Mouse (Mus musculus) kidney, adult 2 months (tissue): ENCODE data around the gene Gm40193. TPM values are rescaled to one million over a fixed set of nuclear protein-coding genes. Genes with fewer than 3 reads are reported as not detected.
"Not testable (repeated sequence)": the region's sequence is repeated elsewhere in the genome, so short reads cannot be mapped to it uniquely, and the experiment has no call there.

Source experiments
- DNase-seq: peaks from one replicate; pipeline ENCODE4 v3.0.0; 2021
- H3K27ac ChIP-seq: fragments of 200-500 bp; 2 replicates; pipeline ENCODE4 v1.5.1; 2012; ENCODE audit warnings: low read depth, low read length, control low read depth, inconsistent platforms; ENCODE audit not compliant: insufficient read depth
- H3K27me3 ChIP-seq: fragments of 200-500 bp; replicated peaks from 2 replicates; pipeline ENCODE4 v1.6.1; 2012; ENCODE audit warnings: mild to moderate bottlenecking, moderate library complexity, low read length, inconsistent platforms; ENCODE audit not compliant: control insufficient read depth, insufficient read depth
- H3K36me3 ChIP-seq: fragments of 200-500 bp; 2 replicates; pipeline ENCODE4 v1.6.1; 2012; ENCODE audit warnings: mild to moderate bottlenecking, moderate library complexity, low read length, inconsistent platforms; ENCODE audit not compliant: control insufficient read depth, insufficient read depth
- H3K4me1 ChIP-seq: fragments of 200-500 bp; 2 replicates; pipeline ENCODE4 v1.6.1; 2011; ENCODE audit warnings: low read length; ENCODE audit not compliant: control insufficient read depth, insufficient read depth
- H3K4me3 ChIP-seq: fragments of 200-500 bp; 2 replicates; pipeline ENCODE4 v1.5.1; 2011; ENCODE audit warnings: mild to moderate bottlenecking, low read depth, low read length, control low read depth; ENCODE audit not compliant: insufficient read depth
- CTCF ChIP-seq: fragments of 200-500 bp; conservative IDR thresholded peaks from 2 replicates; pipeline ENCODE4 v1.5.1; 2011; ENCODE audit warnings: low read depth, mild to moderate bottlenecking, control low read depth, low read length, moderate library complexity, mixed read lengths; ENCODE audit not compliant: insufficient read depth, insufficient read length
- POLR2A ChIP-seq: fragments of 200-500 bp; IDR thresholded peaks from one replicate; pipeline ENCODE4 v1.6.1; 2011; ENCODE audit warnings: low read depth, low read length, control low read depth
- WGBS: fragments of 180-500 bp; shearing (Covaris S2); methylation state at CpG from one replicate; pipeline ENCODE4 v1.1.7; 2018; 5-methylcytosine and 5-hydroxymethylcytosine counted together
- polyA plus RNA-seq: library from polyadenylated mRNA; depleted of rRNA; stranded (reverse); fragments of >200 nt; gene quantifications from 2 replicates; pipeline ENCODE4 v1.2.3, GENCODE M21; 2012

Gm40193 gene
- polyA plus RNA-seq, 1 experiment, result not detected

GRCm38 (mm10) chr11:70540928-70541327 is 8.2 kb upstream of the Gm40193 start:
- Histone ChIP-seq H3K27ac (no peak overlapping the region), H3K4me1 (no peaks in the 10 kb centered on the region), H3K4me3 (peak overlapping the region; percentile 49; the same call in 1 of the 2 replicates), H3K36me3 (no peaks in the 10 kb centered on the region), H3K27me3 (no peaks in the 10 kb centered on the region)
- no peak for DNase-seq
- WGBS, result 93% methylated on average over 7 of the region's 7 CpGs
- TF ChIP-seq CTCF, result no peak
- TF ChIP-seq POLR2A, result no peak

GRCm38 (mm10) chr11:70539877-70540587 is 7.3 kb upstream of the Gm40193 start, which contains the start of gene Pld2:
Pld2 (plus strand) TSS chr11:70540064.
- Histone ChIP-seq H3K4me3 (peak within 1 kb of the TSS; percentile 49), H3K4me1 (no peaks in the 10 kb centered on the region), H3K27me3 (no peaks in the 10 kb centered on the region), H3K36me3 (no peaks in the 10 kb centered on the region), H3K27ac (no peak within 1 kb of the TSS)
- DNase-seq, result peak; percentile 95
- TF ChIP-seq CTCF (peak; percentile 72), POLR2A (no peak)
- 1% methylated on average over 64 of the region's 65 CpGs for WGBS

- peak overlapping the region; percentile 49 for H3K4me3 ChIP-seq
- no peaks in the 10 kb centered on the region for H3K4me1 ChIP-seq
- TF ChIP-seq CTCF (no peak), POLR2A (no peak)
- H3K27me3 ChIP-seq, result no peaks in the 10 kb centered on the region
- H3K36me3 ChIP-seq, result no peaks in the 10 kb centered on the region
- 7% methylated on average over 9 of the region's 9 CpGs for WGBS
- DNase-seq, result no peak
- no peak overlapping the region for H3K27ac ChIP-seq
Measured at GRCm38 (mm10) chr11:70539423-70539822, 6.7 kb upstream of the Gm40193 start.

- not testable (repeated sequence) for H3K27me3 ChIP-seq, H3K27ac ChIP-seq, H3K36me3 ChIP-seq, H3K4me3 ChIP-seq, DNase-seq, H3K4me1 ChIP-seq
- 74% methylated on average over 2 of the region's 2 CpGs for WGBS
Measured at GRCm38 (mm10) chr11:70531065-70531464, 1.7 kb downstream of the Gm40193 start.

- no peak for TF ChIP-seq POLR2A
- TF ChIP-seq CTCF, result no peak
- no peaks in the 10 kb centered on the region for H3K27me3 ChIP-seq
- 83% methylated on average over 7 of the region's 7 CpGs for WGBS
- peaks cover 6% of the 10 kb centered on the region; the same call in 1 of the 2 replicates for H3K4me1 ChIP-seq
- no peak overlapping the region for H3K27ac ChIP-seq
- H3K36me3 ChIP-seq, result no peaks in the 10 kb centered on the region
- DNase-seq, result no peak
- H3K4me3 ChIP-seq, result no peak overlapping the region
Measured at GRCm38 (mm10) chr11:70528610-70529009, 4.1 kb downstream of the Gm40193 start.

GRCm38 (mm10) chr11:70526211-70526610 is 6.5 kb downstream of the Gm40193 start:
- no peak for DNase-seq
- Histone ChIP-seq H3K4me3 (0 out of 2 replicates have a peak overlapping the region, but pooled peaks have one; percentile 21), H3K36me3 (no peaks in the 10 kb centered on the region), H3K4me1 (peaks cover 6% of the 10 kb centered on the region; the same call in 1 of the 2 replicates), H3K27ac (no peak overlapping the region), H3K27me3 (no peaks in the 10 kb centered on the region)
- 86% methylated on average over 12 of the region's 12 CpGs for WGBS
- TF ChIP-seq POLR2A (no peak), CTCF (no peak)

- no peaks in the 10 kb centered on the region for H3K27me3 ChIP-seq
- peak overlapping the region; percentile 73 for H3K4me3 ChIP-seq
- H3K36me3 ChIP-seq, result no peaks in the 10 kb centered on the region
- no peak for DNase-seq
- peaks cover 6% of the 10 kb centered on the region; the same call in 1 of the 2 replicates for H3K4me1 ChIP-seq
- 2% methylated on average over 12 of the region's 12 CpGs for WGBS
- TF ChIP-seq POLR2A, result no peak
- no peak for TF ChIP-seq CTCF
- no peak overlapping the region for H3K27ac ChIP-seq
Measured at GRCm38 (mm10) chr11:70525726-70526125, 7.0 kb downstream of the Gm40193 start.
